Mouse (Mus musculus) stomach, embryonic 15.5 days (tissue): ENCODE measurements around the gene Kif1b. TPM values are rescaled to one million over a fixed set of nuclear protein-coding genes. Genes with fewer than 3 reads are reported as not detected.

Experiments used
- polyA plus RNA-seq: library from polyadenylated mRNA; unstranded; fragments of >200 nt; fragmentation: Nextera tagmentation; extraction: Ambion mirVana; gene quantifications from 2 replicates; pipeline ENCODE4 v1.2.1, GENCODE M21; 2015

Gene Kif1b
- polyA plus RNA-seq, 1 experiment from 2014 or later, result 39.3 TPM

Other genes starting within 250 kb of the Kif1b start
- 47.2 and 50.3 TPM in 2 replicates for gene Pex14, start 207.8 kb downstream of the Kif1b start, polyA plus RNA-seq
- gene Dffa, start 203.5 kb downstream of the Kif1b start, polyA plus RNA-seq, result 33.0 and 35.7 TPM in 2 replicates
- 0.35 and 0.41 TPM in 2 replicates for gene Cort, start 180.9 kb downstream of the Kif1b start, polyA plus RNA-seq
- 22.6 and 23.7 TPM in 2 replicates for gene Cenps, start 170.1 kb downstream of the Kif1b start, polyA plus RNA-seq
- gene Pgd, start 140.9 kb downstream of the Kif1b start, polyA plus RNA-seq, result 166 and 178 TPM in 2 replicates
- 35.5 and 41.4 TPM in 2 replicates for gene Ube4b, start 119.1 kb upstream of the Kif1b start, polyA plus RNA-seq
- gene Rbp7, start 147.3 kb upstream of the Kif1b start, polyA plus RNA-seq, result 1.8 and 3.0 TPM in 2 replicates
- 0.23 and 0.45 TPM in 2 replicates for gene Tmem274, start 169.7 kb upstream of the Kif1b start, polyA plus RNA-seq
- 9.4 and 10.4 TPM in 2 replicates for gene Nmnat1, start 177.5 kb upstream of the Kif1b start, polyA plus RNA-seq
- 35.5 and 39.8 TPM in 2 replicates for gene Lzic, start 177.5 kb upstream of the Kif1b start, polyA plus RNA-seq
- 47.5 and 47.9 TPM in 2 replicates for gene Ctnnbip1, start 210.5 kb upstream of the Kif1b start, polyA plus RNA-seq